ENCODE assay signal across 9 mouse cellular contexts in the genomic region with DNA sequence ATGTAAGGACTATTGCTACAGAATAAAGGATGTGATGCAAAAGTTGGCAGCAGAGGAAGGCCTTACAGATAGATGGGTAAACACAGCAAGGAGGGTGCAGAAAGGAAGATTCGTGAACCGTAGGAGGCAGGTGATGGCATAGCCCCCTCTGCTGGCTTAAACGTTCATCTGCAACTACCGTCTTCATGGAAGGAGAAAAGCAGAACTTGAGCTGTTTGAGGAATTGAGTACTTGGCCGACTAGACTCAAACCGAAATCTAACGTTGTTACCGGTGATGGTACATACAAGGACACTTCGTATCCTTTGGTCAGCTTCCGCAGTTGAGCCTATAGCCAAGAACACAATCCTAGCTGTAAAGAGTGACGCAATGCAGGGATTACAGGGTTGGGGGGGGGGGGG. TPM values are rescaled to one million over a fixed set of nuclear protein-coding genes. Genes with fewer than 3 reads are reported as not detected.
DNase-seq lines count a peak whose midpoint lies in the region; ATAC-seq and TF ChIP-seq lines count a peak whose summit lies in the region.
"Had no signal": no experiment of that assay in that cellular context is flagged by ENCODE, and none has a peak within 500 bp of the region (broad histone marks: within the 10 kb centered on the region; RNA-seq: fewer than 3 reads in every experiment).

No protein-coding gene starts in this region.

- no peak for TF ChIP-seq POLR2A in heart, adult 2 months (IDR thresholded peaks at IDR 0.05; ENCODE audit: insufficient read depth, low read depth, low read length)
- no peak for TF ChIP-seq POLR2A in spleen, adult 2 months (IDR thresholded peaks at IDR 0.05; ENCODE audit: low read depth, low read length)

- H3K27ac ChIP-seq in embryonic facial prominence, embryonic 11.5 days (replicated peaks; ENCODE audit: low read depth, low read length), result no peak overlapping the region
- no peak overlapping the region for H3K27ac ChIP-seq in heart, adult 2 months
- no peak overlapping the region for H3K27ac ChIP-seq in limb, embryonic 11.5 days (replicated peaks; ENCODE audit: low read depth, low read length)
- no peak overlapping the region for H3K27ac ChIP-seq in midbrain, embryonic 14.5 days (replicated peaks; ENCODE audit: low read depth, low read length)
- H3K27ac ChIP-seq in spleen, adult 2 months (ENCODE audit: insufficient read depth, low read length), result no peak overlapping the region

- ATAC-seq in embryonic facial prominence, embryonic 11.5 days (replicated peaks; ENCODE audit: insufficient number of reproducible peaks, low FRiP score, low TSS enrichment, low read depth), result no peak
- no peak for ATAC-seq in limb, embryonic 11.5 days (ENCODE audit: insufficient number of reproducible peaks, low FRiP score, low TSS enrichment, low read depth)
- ATAC-seq in midbrain, embryonic 14.5 days (ENCODE audit: low FRiP score, low TSS enrichment), result no peak

- peak; percentile 83 for DNase-seq in 416B (ENCODE audit: low read depth)
- peak; percentile 65 for DNase-seq in adrenal gland, adult 2 months
- DNase-seq in embryonic facial prominence, embryonic 11.5 days (ENCODE audit: low spot score), result peak; percentile 83
- DNase-seq in heart, adult 2 months, result peak; percentile 37 to 49
- peak; percentile 51 to 78 for DNase-seq in kidney, adult 8-10 months
- peak; percentile 73 for DNase-seq in limb, embryonic 11.5 days (ENCODE audit: low spot score)
- peak; percentile 87 for DNase-seq in midbrain, embryonic 14.5 days
- peak; percentile 19 to 23 for DNase-seq in spleen, adult 2 months (ENCODE audit: low read depth in 1 of 2, low spot score in 2 of 2)

- no peak overlapping the region for H3K9ac ChIP-seq in embryonic facial prominence, embryonic 11.5 days (replicated peaks; ENCODE audit: low read length)
- H3K9ac ChIP-seq in heart, adult 2 months (ENCODE audit: low read depth, low read length), result peak overlapping the region; percentile 40; the same call in 1 of the 2 replicates
- no peak overlapping the region for H3K9ac ChIP-seq in limb, embryonic 11.5 days (ENCODE audit: low read length)
- H3K9ac ChIP-seq in midbrain, embryonic 14.5 days (replicated peaks; ENCODE audit: low read length), result no peak overlapping the region

- 0 out of 2 replicates have a peak, but pooled peaks have one; percentile 45 for TF ChIP-seq EP300 in heart, adult 2 months (IDR thresholded peaks at IDR 0.05; ENCODE audit: insufficient read depth, low read depth, low read length)

- H3K9me3 ChIP-seq in embryonic facial prominence, embryonic 11.5 days (replicated peaks; ENCODE audit: control insufficient read depth, low read length), result no peaks in the 10 kb centered on the region
- no peaks in the 10 kb centered on the region for H3K9me3 ChIP-seq in limb, embryonic 11.5 days (ENCODE audit: control insufficient read depth, low read length)
- no peaks in the 10 kb centered on the region for H3K9me3 ChIP-seq in midbrain, embryonic 14.5 days (ENCODE audit: control insufficient read depth, low read length)

- no peaks in the 10 kb centered on the region for H3K36me3 ChIP-seq in embryonic facial prominence, embryonic 11.5 days (replicated peaks; ENCODE audit: control insufficient read depth, insufficient read depth, low read depth, low read length)
- H3K36me3 ChIP-seq in heart, adult 2 months (ENCODE audit: control insufficient read depth, insufficient read depth, low read length), result peaks cover 2% of the 10 kb centered on the region
- H3K36me3 ChIP-seq in limb, embryonic 11.5 days (ENCODE audit: control insufficient read depth, insufficient read depth, low read length), result no peaks in the 10 kb centered on the region
- no peaks in the 10 kb centered on the region for H3K36me3 ChIP-seq in midbrain, embryonic 14.5 days (ENCODE audit: control insufficient read depth, insufficient read depth, low read length)
- no peaks in the 10 kb centered on the region for H3K36me3 ChIP-seq in spleen, adult 2 months (ENCODE audit: control insufficient read depth, insufficient read depth, low read length)

- peak; percentile 88 for TF ChIP-seq CTCF in heart, adult 2 months (IDR thresholded peaks at IDR 0.05)
- TF ChIP-seq CTCF in spleen, adult 2 months (IDR thresholded peaks at IDR 0.05; ENCODE audit: extremely low read depth, insufficient read depth, insufficient read length, insufficient replicate concordance), result peak; percentile 24; the same call in 1 of the 2 replicates

- no peaks in the 10 kb centered on the region for H3K4me1 ChIP-seq in embryonic facial prominence, embryonic 11.5 days (ENCODE audit: control insufficient read depth, insufficient read depth, low read length)
- peaks cover 3% of the 10 kb centered on the region for H3K4me1 ChIP-seq in heart, adult 2 months (ENCODE audit: control insufficient read depth, insufficient read depth, low read length)
- no peaks in the 10 kb centered on the region for H3K4me1 ChIP-seq in limb, embryonic 11.5 days (ENCODE audit: control insufficient read depth, insufficient read depth, low read length)
- no peaks in the 10 kb centered on the region for H3K4me1 ChIP-seq in midbrain, embryonic 14.5 days (ENCODE audit: control insufficient read depth, insufficient read depth, low read length)
- no peaks in the 10 kb centered on the region for H3K4me1 ChIP-seq in spleen, adult 2 months (ENCODE audit: control insufficient read depth, insufficient read depth, insufficient read length)

- H3K4me2 ChIP-seq in embryonic facial prominence, embryonic 11.5 days (ENCODE audit: low read depth, low read length), result no peak overlapping the region
- H3K4me2 ChIP-seq in limb, embryonic 11.5 days (ENCODE audit: low read depth, severe bottlenecking), result no peak overlapping the region
- H3K4me2 ChIP-seq in midbrain, embryonic 14.5 days (ENCODE audit: low read length), result peak overlapping the region; percentile 19; the same call in 1 of the 2 replicates

- intact Hi-C loops in heart, adult 2 months (cut with DNase I), result loop anchor here (1.0 kb wide), 1 partner anchor 402 kb away; no protein-coding TSS in a partner anchor

- H3K27me3 ChIP-seq in embryonic facial prominence, embryonic 11.5 days (ENCODE audit: control insufficient read depth, insufficient read depth, low read length), result no peaks in the 10 kb centered on the region
- H3K27me3 ChIP-seq in heart, adult 2 months (ENCODE audit: control insufficient read depth, insufficient read depth, low read length), result no peaks in the 10 kb centered on the region
- H3K27me3 ChIP-seq in limb, embryonic 11.5 days (ENCODE audit: control insufficient read depth, insufficient read depth, low read length), result no peaks in the 10 kb centered on the region
- no peaks in the 10 kb centered on the region for H3K27me3 ChIP-seq in midbrain, embryonic 14.5 days (ENCODE audit: control insufficient read depth, insufficient read depth, low read length)
- H3K27me3 ChIP-seq in spleen, adult 2 months (ENCODE audit: control insufficient read depth, insufficient read depth, low read length), result no peaks in the 10 kb centered on the region

- no peaks in the 10 kb centered on the region for H3K79me2 ChIP-seq in heart, adult 2 months (replicated peaks; ENCODE audit: control insufficient read depth, insufficient read depth, low read length)

- no peak overlapping the region for H3K4me3 ChIP-seq in embryonic facial prominence, embryonic 11.5 days (ENCODE audit: low read depth, low read length)
- no peak overlapping the region for H3K4me3 ChIP-seq in heart, adult 2 months
- H3K4me3 ChIP-seq in limb, embryonic 11.5 days (ENCODE audit: low read depth, low read length), result no peak overlapping the region
- no peak overlapping the region for H3K4me3 ChIP-seq in midbrain, embryonic 14.5 days (replicated peaks; ENCODE audit: low read depth, low read length)
- no peak overlapping the region for H3K4me3 ChIP-seq in spleen, adult 2 months (ENCODE audit: extremely low read depth, insufficient read depth, insufficient read length)

- WGBS in embryonic facial prominence, embryonic 11.5 days, result 18% methylated on average over 11 of the region's 11 CpGs
- WGBS in heart, adult 2 months, result 13% methylated on average over 11 of the region's 11 CpGs
- 20% methylated on average over 11 of the region's 11 CpGs for WGBS in limb, embryonic 11.5 days
- 22% methylated on average over 11 of the region's 11 CpGs for WGBS in midbrain, embryonic 14.5 days
- WGBS in spleen, adult 2 months, result 6% methylated on average over 11 of the region's 11 CpGs

RNA-seq across cellular contexts. Expression of a gene that starts 25.4 kb away (rescaled TPM):
- not detected for total RNA-seq in adrenal gland, adult 2 months (2021)
- polyA plus RNA-seq in adrenal gland, adult 2 months (2012; rRNA removed), result not detected in 2 replicates
- polyA plus RNA-seq in embryonic facial prominence, embryonic 11.5 days (2014; fragmentation: Nextera tagmentation; extraction: Ambion mirVana), result not detected in 2 replicates
- not detected for total RNA-seq in heart, adult 2 months (2021)
- 0.06 TPM in 1 of 2 replicates, not detected in the other for polyA plus RNA-seq in heart, adult 2 months (2012; rRNA removed)
- not detected in 2 replicates for polyA plus RNA-seq in limb, embryonic 11.5 days (2014; fragmentation: Nextera tagmentation; extraction: Ambion mirVana)
- polyA plus RNA-seq in midbrain, embryonic 14.5 days (2014; fragmentation: Nextera tagmentation; extraction: Ambion mirVana), result not detected in 2 replicates
- polyA plus RNA-seq in spleen, adult 2 months (2012; rRNA removed), result not detected in 2 replicates
- total RNA-seq: adrenal gland, postnatal 4 days had no signal

RNA-seq across cellular contexts. Expression of a gene that starts 48.4 kb away (rescaled TPM):
- 10 to 100 TPM; 40.0 to 57.3 TPM for total RNA-seq in adrenal gland, adult 2 months (2021)
- polyA plus RNA-seq in adrenal gland, adult 2 months (2012; rRNA removed), result 34.4 and 40.2 TPM in 2 replicates
- 106 and 114 TPM in 2 replicates for polyA plus RNA-seq in embryonic facial prominence, embryonic 11.5 days (2014; fragmentation: Nextera tagmentation; extraction: Ambion mirVana)
- 10 to 100 TPM; 32.6 to 33.9 TPM for total RNA-seq in heart, adult 2 months (2021)
- 12.9 and 23.5 TPM in 2 replicates for polyA plus RNA-seq in heart, adult 2 months (2012; rRNA removed)
- 94.3 and 99.4 TPM in 2 replicates for polyA plus RNA-seq in limb, embryonic 11.5 days (2014; fragmentation: Nextera tagmentation; extraction: Ambion mirVana)
- 58.9 and 80.5 TPM in 2 replicates for polyA plus RNA-seq in midbrain, embryonic 14.5 days (2014; fragmentation: Nextera tagmentation; extraction: Ambion mirVana)
- 10.3 and 10.6 TPM in 2 replicates for polyA plus RNA-seq in spleen, adult 2 months (2012; rRNA removed)

Comparison
In these comparisons a context has a peak if more than half of its experiments do, and no peak if none do; other contexts are left out.
1. DNase-seq: peak in every context shown above with its lines; median percentile 87 in midbrain, embryonic 14.5 days; 83 in 416B; 83 in embryonic facial prominence, embryonic 11.5 days; 73 in limb, embryonic 11.5 days; 65 in adrenal gland, adult 2 months; 64 in kidney, adult 8-10 months; 43 in heart, adult 2 months; 21 in spleen, adult 2 months.